Mouse (Mus musculus) midbrain, embryonic 14.5 days (tissue): Measurements from ENCODE around the gene Tmeff1. TPM values are rescaled to one million over a fixed set of nuclear protein-coding genes. Genes with fewer than 3 reads are reported as not detected.

Experiments used
- ATAC-seq: fragments of 200-750 bp; cut with Nextera tagmentation; 2 replicates; pipeline ENCODE4 v1.8.0; 2017; ENCODE audit warnings: moderate number of reproducible peaks, moderate library complexity; ENCODE audit not compliant: low FRiP score, low TSS enrichment
- DNase-seq: peaks from one replicate; pipeline ENCODE4 v3.0.0-alpha.2; 2015
- H3K27ac ChIP-seq: fragments of 300-500 bp; sonication (generic); replicated peaks from 2 replicates; pipeline ENCODE4 v1.5.1; 2014; ENCODE audit warnings: mild to moderate bottlenecking, low read depth, low read length, moderate library complexity
- H3K27me3 ChIP-seq: fragments of 300-500 bp; sonication (generic); 2 replicates; pipeline ENCODE4 v1.6.1; 2014; ENCODE audit warnings: low read length, control low read depth, mixed read lengths; ENCODE audit not compliant: control insufficient read depth, insufficient read depth
- H3K36me3 ChIP-seq: fragments of 300-500 bp; sonication (generic); 2 replicates; pipeline ENCODE4 v1.6.1; 2014; ENCODE audit warnings: low read length, control low read depth; ENCODE audit not compliant: control insufficient read depth, insufficient read depth
- H3K4me1 ChIP-seq: fragments of 300-500 bp; sonication (generic); 2 replicates; pipeline ENCODE4 v1.6.1; 2014; ENCODE audit warnings: mild to moderate bottlenecking, antibody characterized with exemption, low read length, control low read depth; ENCODE audit not compliant: control insufficient read depth, insufficient read depth
- H3K4me2 ChIP-seq: fragments of 300-500 bp; sonication (generic); 2 replicates; pipeline ENCODE4 v1.6.1; 2014; ENCODE audit warnings: mild to moderate bottlenecking, low read length, moderate library complexity
- H3K4me3 ChIP-seq: fragments of 300-500 bp; sonication (generic); replicated peaks from 2 replicates; pipeline ENCODE4 v1.5.1; 2014; ENCODE audit warnings: low read depth, low read length
- H3K9ac ChIP-seq: fragments of 300-500 bp; sonication (generic); replicated peaks from 2 replicates; pipeline ENCODE4 v1.6.1; 2014; ENCODE audit warnings: mild to moderate bottlenecking, low read length, moderate library complexity
- H3K9me3 ChIP-seq: fragments of 300-500 bp; sonication (generic); 2 replicates; pipeline ENCODE4 v1.6.1; 2016; ENCODE audit warnings: low read length, control low read depth, mixed read lengths; ENCODE audit not compliant: control insufficient read depth
- WGBS: fragments of 180-500 bp; shearing (Covaris S2); extraction: QIAGEN DNeasy Blood & Tissue Kit; methylation state at CpG from one replicate; pipeline ENCODE4 v1.1.7; 2014; 5-methylcytosine and 5-hydroxymethylcytosine counted together
- polyA plus RNA-seq: library from polyadenylated mRNA; unstranded; fragments of >200 nt; fragmentation: Nextera tagmentation; extraction: Ambion mirVana; gene quantifications from 2 replicates; pipeline ENCODE4 v1.2.1, GENCODE M21; 2014

Gene Tmeff1
- polyA plus RNA-seq, 1 experiment from 2014 or later = 359 TPM

- no peaks in the 10 kb centered on the region for H3K27me3 ChIP-seq
- WGBS = 37% methylated on average over 7 of the region's 7 CpGs
- no peak overlapping the region for H3K4me3 ChIP-seq
- H3K27ac ChIP-seq = no peak overlapping the region; the same call in 1 of the 2 replicates
- H3K9me3 ChIP-seq = no peaks in the 10 kb centered on the region
- 0 out of 2 replicates have a peak, but pooled peaks cover 4% of the 10 kb centered on the region for H3K4me1 ChIP-seq
- ATAC-seq = peak; percentile 70; the same call in 1 of the 2 replicates
- H3K9ac ChIP-seq = no peak overlapping the region
- no peak overlapping the region for H3K4me2 ChIP-seq
- DNase-seq = peak; percentile 91
- no peaks in the 10 kb centered on the region for H3K36me3 ChIP-seq
Observed at GRCm38 (mm10) chr4:48691793-48692437, 106.9 kb downstream of the Tmeff1 start.

- H3K9me3 ChIP-seq = no peaks in the 10 kb centered on the region
- no peak overlapping the region for H3K27ac ChIP-seq
- H3K4me1 ChIP-seq = 0 out of 2 replicates have a peak, but pooled peaks cover 4% of the 10 kb centered on the region
- H3K9ac ChIP-seq = no peak overlapping the region
- DNase-seq = peak; percentile 44
- no peak overlapping the region for H3K4me3 ChIP-seq
- WGBS = 56% methylated on average over 9 of the region's 9 CpGs
- no peak for ATAC-seq
- H3K36me3 ChIP-seq = no peaks in the 10 kb centered on the region
- H3K4me2 ChIP-seq = no peak overlapping the region
- H3K27me3 ChIP-seq = no peaks in the 10 kb centered on the region
Observed at GRCm38 (mm10) chr4:48692736-48693292, 107.8 kb downstream of the Tmeff1 start.

GRCm38 (mm10) chr4:48696706-48697105, 111.7 kb downstream of the Tmeff1 start:
- Histone ChIP-seq H3K9me3 (no peaks in the 10 kb centered on the region), H3K4me1 (0 out of 2 replicates have a peak, but pooled peaks cover 4% of the 10 kb centered on the region), H3K36me3 (no peaks in the 10 kb centered on the region), H3K27ac (no peak overlapping the region), H3K27me3 (no peaks in the 10 kb centered on the region), H3K4me3 (no peak overlapping the region), H3K9ac (no peak overlapping the region), H3K4me2 (no peak overlapping the region)
- ATAC-seq = no peak
- WGBS = 89% methylated on average over 3 of the region's 3 CpGs
- DNase-seq = no peak

GRCm38 (mm10) chr4:48697302-48697701, 112.3 kb downstream of the Tmeff1 start:
- no peak overlapping the region for H3K4me3 ChIP-seq
- 59% methylated on average over 11 of the region's 11 CpGs for WGBS
- H3K9me3 ChIP-seq = no peaks in the 10 kb centered on the region
- H3K9ac ChIP-seq = no peak overlapping the region
- no peak overlapping the region for H3K4me2 ChIP-seq
- H3K27ac ChIP-seq = no peak overlapping the region
- ATAC-seq = no peak
- H3K36me3 ChIP-seq = no peaks in the 10 kb centered on the region
- no peaks in the 10 kb centered on the region for H3K27me3 ChIP-seq
- DNase-seq = no peak
- 0 out of 2 replicates have a peak, but pooled peaks cover under 1% of the 10 kb centered on the region for H3K4me1 ChIP-seq

Other genes with a start within 250 kb of the Tmeff1 start
- gene Tex10, start 111.7 kb upstream of the Tmeff1 start, polyA plus RNA-seq = 38.5 and 57.1 TPM in 2 replicates
- 36.2 and 38.1 TPM in 2 replicates for gene Msantd3, start 45.2 kb upstream of the Tmeff1 start, polyA plus RNA-seq
- gene Cavin4, start 78.3 kb downstream of the Tmeff1 start, polyA plus RNA-seq = 1.5 and 3.4 TPM in 2 replicates